Mouse (Mus musculus): Measurements from ENCODE around the gene Sec24c. TPM values are rescaled to one million over a fixed set of nuclear protein-coding genes. Genes with fewer than 3 reads are reported as not detected.

The Sec24c gene
- polyA plus RNA-seq, 1 experiment from 2014 or later = 82.8 TPM

DNA sequence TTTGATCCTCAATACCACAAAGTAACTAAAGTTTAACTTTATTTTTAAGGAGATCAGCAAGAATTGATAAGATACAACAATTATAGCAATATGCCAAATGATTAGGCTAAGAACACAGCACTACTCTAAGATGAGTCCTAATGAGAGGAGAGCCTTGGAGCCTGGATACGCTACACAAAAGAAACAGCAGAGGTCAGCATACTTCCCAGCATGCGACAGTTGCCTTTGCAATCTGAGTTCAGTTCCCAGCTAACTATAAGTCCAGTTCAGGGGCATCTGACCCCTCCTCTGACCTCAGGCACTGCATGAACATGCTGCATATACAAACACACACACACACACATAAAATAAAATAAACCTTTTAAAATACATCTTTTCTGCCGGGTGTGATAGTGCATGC is 28.6 kb upstream of the Sec24c start:
- 41% methylated on average over 3 of the region's 3 CpGs for WGBS
- no peak overlapping the region for H3K27ac ChIP-seq
- no peak overlapping the region for H3K9ac ChIP-seq
- H3K4me3 ChIP-seq (replicated peaks) = no peak overlapping the region
- no peaks in the 10 kb centered on the region for H3K4me1 ChIP-seq (replicated peaks)
- H3K27me3 ChIP-seq (replicated peaks) = no peaks in the 10 kb centered on the region
- H3K4me2 ChIP-seq (replicated peaks) = no peak overlapping the region
- H3K9me3 ChIP-seq = no peaks in the 10 kb centered on the region
- no peak for ATAC-seq
- H3K36me3 ChIP-seq = no peaks in the 10 kb centered on the region

DNA sequence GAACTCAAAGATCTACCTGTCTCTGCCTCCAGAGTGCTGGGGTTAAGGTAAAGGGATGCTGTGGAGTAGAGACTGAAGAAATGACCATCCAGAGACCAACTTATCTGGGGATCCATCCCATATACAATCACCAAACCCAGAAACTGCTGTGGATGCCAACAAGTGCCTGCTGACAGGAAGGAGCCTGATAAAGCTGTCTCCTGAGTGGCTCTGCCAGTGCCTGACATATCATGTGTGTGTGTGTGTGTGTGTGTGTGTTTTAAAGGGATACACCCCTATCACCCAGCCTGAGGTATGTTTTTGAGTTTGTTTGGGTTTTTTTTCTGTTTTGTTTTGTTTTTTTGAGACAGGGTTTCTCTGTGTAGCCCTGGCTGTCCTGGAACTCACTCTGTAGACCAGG is 27.7 kb upstream of the Sec24c start:
- H3K4me2 ChIP-seq (replicated peaks) = no peak overlapping the region
- no peaks in the 10 kb centered on the region for H3K4me1 ChIP-seq (replicated peaks)
- no peak overlapping the region for H3K4me3 ChIP-seq (replicated peaks)
- ATAC-seq = no peak
- H3K9ac ChIP-seq = no peak overlapping the region
- no peak overlapping the region for H3K27ac ChIP-seq
- H3K9me3 ChIP-seq = no peaks in the 10 kb centered on the region
- no peaks in the 10 kb centered on the region for H3K27me3 ChIP-seq (replicated peaks)
- H3K36me3 ChIP-seq = no peaks in the 10 kb centered on the region

- H3K36me3 ChIP-seq = no peaks in the 10 kb centered on the region
- no peak overlapping the region for H3K4me2 ChIP-seq (replicated peaks)
- 63% methylated on average over 2 of the region's 2 CpGs for WGBS
- no peaks in the 10 kb centered on the region for H3K4me1 ChIP-seq (replicated peaks)
- H3K27ac ChIP-seq = no peak overlapping the region
- ATAC-seq = no peak
- H3K27me3 ChIP-seq (replicated peaks) = 0 out of 2 replicates have a peak, but pooled peaks cover 2% of the 10 kb centered on the region
- H3K9me3 ChIP-seq = no peaks in the 10 kb centered on the region
- no peak overlapping the region for H3K9ac ChIP-seq
- no peak overlapping the region for H3K4me3 ChIP-seq (replicated peaks)
Measured at GRCm38 (mm10) chr14:20651000-20651399, 23.1 kb upstream of the Sec24c start.

DNA sequence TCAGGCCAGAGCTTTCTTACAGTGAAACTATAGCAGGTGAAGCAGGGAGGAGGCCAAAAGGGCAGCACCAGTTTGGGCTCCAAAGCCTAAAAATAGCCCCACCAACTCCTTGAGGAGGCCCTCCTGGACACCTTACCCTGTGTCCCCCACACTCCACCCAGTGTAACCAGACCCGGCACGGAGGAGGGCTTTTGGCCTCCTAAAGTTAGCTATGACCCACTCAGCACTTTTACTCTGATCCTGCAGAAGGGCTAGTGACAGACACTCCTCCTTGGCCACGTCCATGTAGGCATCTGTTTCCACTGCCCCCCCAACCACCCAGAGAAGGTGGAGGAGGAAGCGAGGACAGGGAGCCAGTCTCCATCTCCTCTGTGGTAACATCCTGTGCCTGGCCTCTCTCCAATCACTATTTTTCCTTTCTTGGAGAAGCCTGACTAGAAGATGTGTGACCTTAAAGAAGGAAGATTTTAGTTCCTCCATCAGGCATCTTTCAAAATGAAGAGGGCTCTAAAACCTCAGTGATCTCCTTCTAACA is 22.3 kb upstream of the Sec24c start:
- Histone ChIP-seq H3K4me2 (replicated peaks) (no peak overlapping the region), H3K27me3 (replicated peaks) (0 out of 2 replicates have a peak, but pooled peaks cover 2% of the 10 kb centered on the region), H3K36me3 (no peaks in the 10 kb centered on the region), H3K9me3 (no peaks in the 10 kb centered on the region), H3K4me3 (replicated peaks) (no peak overlapping the region), H3K27ac (no peak overlapping the region), H3K9ac (no peak overlapping the region), H3K4me1 (replicated peaks) (no peaks in the 10 kb centered on the region)
- no peak for ATAC-seq
- WGBS = 60% methylated on average over 4 of the region's 4 CpGs

GRCm38 (mm10) chr14:20654690-20655421 is 19.3 kb upstream of the Sec24c start:
- Histone ChIP-seq H3K36me3 (no peaks in the 10 kb centered on the region), H3K4me3 (replicated peaks) (no peak overlapping the region), H3K4me1 (replicated peaks) (no peaks in the 10 kb centered on the region), H3K4me2 (replicated peaks) (no peak overlapping the region), H3K27ac (no peak overlapping the region), H3K9me3 (no peaks in the 10 kb centered on the region), H3K27me3 (replicated peaks) (0 out of 2 replicates have a peak, but pooled peaks cover 2% of the 10 kb centered on the region), H3K9ac (no peak overlapping the region)
- 72% methylated on average over 9 of the region's 9 CpGs for WGBS
- ATAC-seq = no peak

GRCm38 (mm10) chr14:20655731-20656130 is 18.4 kb upstream of the Sec24c start:
- no peak overlapping the region for H3K4me2 ChIP-seq (replicated peaks)

GRCm38 (mm10) chr14:20656361-20656760 is 17.7 kb upstream of the Sec24c start, which contains the start of gene Myoz1:
Myoz1 (minus strand) TSS chr14:20656540.
- WGBS = 63% methylated on average over 11 of the region's 11 CpGs

More at GRCm38 (mm10) chr14:20655731-20656130, 18.4 kb upstream of the Sec24c start:
- no peak for ATAC-seq
- Histone ChIP-seq H3K27me3 (replicated peaks) (0 out of 2 replicates have a peak, but pooled peaks cover 2% of the 10 kb centered on the region), H3K4me3 (replicated peaks) (no peak overlapping the region), H3K9ac (no peak overlapping the region), H3K27ac (no peak overlapping the region), H3K4me1 (replicated peaks) (peaks cover 5% of the 10 kb centered on the region; the same call in 1 of the 2 replicates), H3K36me3 (no peaks in the 10 kb centered on the region), H3K9me3 (no peaks in the 10 kb centered on the region)
- WGBS = 78% methylated on average over 9 of the region's 9 CpGs

DNA sequence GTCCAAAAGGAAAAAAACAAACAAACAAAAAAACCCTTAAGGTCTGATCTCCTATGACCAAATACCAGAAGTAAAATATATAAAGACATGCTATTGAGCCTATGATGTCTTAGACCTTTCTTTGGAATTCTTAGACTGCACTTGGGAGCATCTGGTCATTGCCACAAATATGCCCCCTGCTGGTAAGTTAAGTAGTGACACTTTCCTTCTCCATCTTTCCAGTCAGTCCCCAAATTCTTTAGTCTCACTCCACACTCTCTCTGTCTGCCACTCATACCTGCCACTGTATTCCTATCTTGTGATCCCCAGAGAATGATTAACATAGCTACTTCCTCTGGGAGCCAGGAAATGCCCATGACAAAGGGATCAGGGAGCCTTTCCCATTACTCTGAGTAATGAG is 15.8 kb upstream of the Sec24c start:
- no peaks in the 10 kb centered on the region for H3K36me3 ChIP-seq
- ATAC-seq = no peak
- H3K4me1 ChIP-seq (replicated peaks) = peaks cover 17% of the 10 kb centered on the region; the same call in 1 of the 2 replicates
- H3K4me2 ChIP-seq (replicated peaks) = no peak overlapping the region
- no peaks in the 10 kb centered on the region for H3K9me3 ChIP-seq
- H3K27ac ChIP-seq = no peak overlapping the region
- no peak overlapping the region for H3K4me3 ChIP-seq (replicated peaks)
- no peak overlapping the region for H3K9ac ChIP-seq
- H3K27me3 ChIP-seq (replicated peaks) = 0 out of 2 replicates have a peak, but pooled peaks cover 2% of the 10 kb centered on the region

More at GRCm38 (mm10) chr14:20656361-20656760, 17.7 kb upstream of the Sec24c start, which contains the start of gene Myoz1:
- H3K9ac ChIP-seq = no peak within 1 kb of the TSS
- no peak within 1 kb of the TSS for H3K4me2 ChIP-seq (replicated peaks)
- no peaks in the 10 kb centered on the region for H3K9me3 ChIP-seq
- 0 out of 2 replicates have a peak, but pooled peaks cover 2% of the 10 kb centered on the region for H3K27me3 ChIP-seq (replicated peaks)
- H3K27ac ChIP-seq = no peak within 1 kb of the TSS
- no peak within 1 kb of the TSS for H3K4me3 ChIP-seq (replicated peaks)
- peaks cover 6% of the 10 kb centered on the region; the same call in 1 of the 2 replicates for H3K4me1 ChIP-seq (replicated peaks)
- no peak for ATAC-seq
- H3K36me3 ChIP-seq = no peaks in the 10 kb centered on the region

- H3K4me2 ChIP-seq (replicated peaks) = no peak overlapping the region
- WGBS = 86% methylated on average over 6 of the region's 6 CpGs
- H3K36me3 ChIP-seq = no peaks in the 10 kb centered on the region
- no peak for ATAC-seq
- H3K9ac ChIP-seq = no peak overlapping the region
- no peaks in the 10 kb centered on the region for H3K9me3 ChIP-seq
- 0 out of 2 replicates have a peak, but pooled peaks cover 2% of the 10 kb centered on the region for H3K27me3 ChIP-seq (replicated peaks)
- peaks cover 17% of the 10 kb centered on the region; the same call in 1 of the 2 replicates for H3K4me1 ChIP-seq (replicated peaks)
- no peak overlapping the region for H3K27ac ChIP-seq
- H3K4me3 ChIP-seq (replicated peaks) = no peak overlapping the region
Measured at GRCm38 (mm10) chr14:20658902-20659301, 15.2 kb upstream of the Sec24c start.

DNA sequence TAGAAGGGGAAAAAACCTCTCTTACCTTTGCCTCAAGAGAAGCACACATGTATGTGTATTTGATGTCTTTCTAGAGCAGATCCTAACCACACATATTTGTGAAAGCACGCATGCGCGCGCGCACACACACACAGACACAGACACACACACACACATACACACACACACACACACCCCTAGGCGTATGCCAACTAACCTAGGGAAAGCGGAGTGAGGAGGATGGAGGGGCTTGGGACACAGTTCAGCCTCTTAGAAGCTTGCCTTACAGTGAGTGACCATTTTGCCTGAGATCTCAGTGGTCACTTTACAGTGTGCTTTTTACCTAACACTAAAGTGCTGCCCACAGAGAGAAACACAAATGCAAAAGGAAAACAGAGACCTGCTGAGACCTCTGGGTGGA is 14.4 kb upstream of the Sec24c start:
- H3K36me3 ChIP-seq = no peaks in the 10 kb centered on the region
- H3K27me3 ChIP-seq (replicated peaks) = 0 out of 2 replicates have a peak, but pooled peaks cover 2% of the 10 kb centered on the region
- H3K4me1 ChIP-seq (replicated peaks) = peaks cover 17% of the 10 kb centered on the region; the same call in 1 of the 2 replicates
- no peak for ATAC-seq
- no peak overlapping the region for H3K4me3 ChIP-seq (replicated peaks)
- no peak overlapping the region for H3K27ac ChIP-seq
- H3K9ac ChIP-seq = no peak overlapping the region
- WGBS = 95% methylated on average over 7 of the region's 7 CpGs
- H3K9me3 ChIP-seq = no peaks in the 10 kb centered on the region
- no peak overlapping the region for H3K4me2 ChIP-seq (replicated peaks)

DNA sequence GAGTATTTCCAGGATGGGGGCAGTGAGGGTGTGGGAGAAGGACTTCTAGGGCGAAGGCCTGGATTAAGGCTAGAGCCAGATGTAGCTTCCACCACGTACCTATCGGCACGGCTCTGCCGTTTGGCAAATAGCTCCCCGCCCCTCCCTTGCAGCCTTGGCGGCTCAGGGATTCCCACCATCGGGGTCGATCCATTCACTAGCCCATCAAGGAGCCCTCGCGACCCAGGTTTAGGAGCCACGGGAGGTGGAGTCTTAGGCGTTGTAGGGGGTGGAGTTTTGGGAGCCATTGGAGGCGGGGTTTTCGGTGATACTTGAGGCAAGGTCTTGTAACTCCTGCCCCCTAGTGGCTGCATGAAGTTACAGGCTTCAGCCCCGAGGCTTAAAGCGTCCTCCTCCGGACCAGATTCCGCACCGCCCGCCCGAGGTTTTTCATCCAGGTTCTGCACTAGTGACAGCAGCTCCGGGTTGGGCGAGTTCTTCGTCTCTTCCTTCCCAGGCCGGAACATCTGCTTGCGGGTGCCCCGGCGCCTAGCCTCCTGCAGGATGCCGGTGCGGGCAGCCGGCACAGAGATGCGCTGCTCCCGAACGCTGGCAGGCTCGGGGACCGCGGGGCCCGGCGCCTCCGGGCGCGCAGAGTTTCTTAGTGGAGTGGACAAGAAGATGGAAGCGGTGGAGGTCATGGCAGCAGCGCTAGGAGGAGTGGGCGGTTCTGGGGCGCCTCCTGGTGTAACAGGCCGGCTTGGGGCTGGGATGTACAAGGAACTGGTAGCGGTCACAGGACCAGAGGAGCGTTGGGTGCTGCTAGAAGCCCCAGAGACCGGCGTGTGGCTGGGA is 13.1 kb upstream of the Sec24c start:
- Histone ChIP-seq H3K4me1 (replicated peaks) (peaks cover 17% of the 10 kb centered on the region; the same call in 1 of the 2 replicates), H3K36me3 (no peaks in the 10 kb centered on the region), H3K9me3 (no peaks in the 10 kb centered on the region), H3K4me3 (replicated peaks) (peak overlapping the region; percentile 67), H3K9ac (peak overlapping the region; percentile 78), H3K27me3 (replicated peaks) (no peaks in the 10 kb centered on the region), H3K27ac (peak overlapping the region; percentile 89), H3K4me2 (replicated peaks) (peak overlapping the region; percentile 95)
- WGBS = 2% methylated on average over 52 of the region's 52 CpGs
- ATAC-seq = peak; percentile 95

All from intestine, embryonic 15.5 days (tissue).